Mouse (Mus musculus): ENCODE measurements at regions not wholly inside any gene's neighbourhood (a gene's known extent, or its start where the extent isn't known, plus 50 kb on each side); places are given as distances from the start of the nearest gene placed in this dataset.

DNA sequence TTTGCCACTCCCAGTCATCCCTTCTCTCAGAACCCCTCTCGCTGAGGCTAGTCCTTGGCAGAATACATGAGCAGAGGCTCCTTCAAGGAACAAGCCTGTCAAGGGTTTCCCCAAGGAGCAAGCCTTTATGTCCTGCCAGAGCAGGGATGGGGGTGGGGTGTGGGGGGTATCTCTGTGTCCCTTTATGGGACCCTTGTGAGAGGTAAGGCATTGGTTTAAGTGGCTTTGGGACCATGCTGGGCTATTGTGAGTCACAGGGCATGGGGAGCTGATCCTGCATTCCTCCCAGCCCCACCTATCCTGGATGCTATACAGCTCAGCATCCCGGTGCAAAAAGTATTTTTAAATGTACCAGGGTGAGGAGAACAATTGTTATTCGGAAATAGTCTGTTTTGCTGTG lies 641.1 kb upstream of the Fam19a5 start:
- no peak for DNase-seq (ENCODE audit: low read depth, low spot score)

DNA sequence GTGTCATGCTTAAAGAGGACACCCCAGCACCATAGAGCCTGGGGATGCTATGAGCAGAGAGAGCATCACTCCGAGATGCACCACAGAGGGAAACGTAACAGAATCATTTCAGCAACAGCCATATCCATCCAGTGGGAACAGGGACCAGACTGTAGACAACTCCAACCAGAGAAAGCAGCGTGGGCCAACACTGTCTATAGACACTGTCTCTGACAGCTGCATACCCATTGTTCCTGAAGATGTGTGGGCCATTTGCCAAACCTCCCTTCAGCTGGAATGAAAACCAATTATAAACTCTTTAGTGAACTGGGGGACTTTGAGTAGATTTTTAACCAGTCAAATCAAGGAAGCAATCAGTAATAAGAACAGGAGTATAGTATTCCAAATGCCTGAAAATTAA lies 630.8 kb upstream of the Fam19a5 start:
- no peak for DNase-seq (ENCODE audit: low read depth, low spot score)

DNA sequence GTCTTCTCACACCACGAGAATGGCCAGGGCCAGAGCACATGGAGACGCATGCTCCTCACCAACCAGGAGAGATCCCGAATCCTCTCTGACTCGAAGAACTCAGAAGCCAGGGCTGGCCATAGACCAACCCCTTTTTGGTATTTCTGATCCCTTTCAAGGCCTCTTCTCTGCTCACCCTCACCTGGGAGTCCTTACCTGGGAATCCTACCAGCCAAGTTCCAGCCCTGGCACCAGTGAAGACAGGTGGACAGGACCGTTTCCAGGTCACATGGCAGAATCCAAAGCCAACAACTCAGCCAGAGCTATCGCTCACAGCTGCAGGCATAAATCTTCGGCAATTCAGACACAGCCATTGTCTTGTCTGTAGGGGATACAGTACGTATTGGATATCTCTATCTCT lies 626.2 kb upstream of the Fam19a5 start:
- no peak for DNase-seq (ENCODE audit: low read depth, low spot score)

GRCm38 (mm10) chr15:86919704-86920103 lies 624.4 kb upstream of the Fam19a5 start:
- no peak for DNase-seq (ENCODE audit: low read depth, low spot score)

DNA sequence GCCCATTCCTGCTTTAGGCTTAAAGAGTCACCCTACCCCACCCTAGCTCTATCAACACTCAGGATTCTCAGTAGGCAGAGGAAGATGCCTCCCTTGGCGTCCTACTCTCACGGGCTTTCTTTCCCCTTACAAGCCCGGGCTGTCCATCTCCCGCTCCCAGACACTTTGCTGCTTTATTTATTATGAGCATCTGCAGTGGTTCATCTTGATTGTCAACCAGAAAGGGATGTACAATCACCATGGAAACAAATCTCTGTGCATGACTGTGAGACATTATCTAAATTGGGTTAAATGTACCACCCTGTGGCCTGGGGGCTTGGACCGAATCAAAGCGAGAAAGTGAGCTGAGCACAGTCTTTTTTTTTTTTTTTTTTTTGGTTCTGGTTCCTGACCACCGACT lies 623.9 kb upstream of the Fam19a5 start:
- no peak for DNase-seq (ENCODE audit: low read depth, low spot score)

GRCm38 (mm10) chr15:86921401-86921800 lies 622.7 kb upstream of the Fam19a5 start:
- no peak for DNase-seq (ENCODE audit: low read depth, low spot score)

GRCm38 (mm10) chr15:86925081-86925749 lies 618.9 kb upstream of the Fam19a5 start:
- no peak for DNase-seq (ENCODE audit: low read depth, low spot score)

DNA sequence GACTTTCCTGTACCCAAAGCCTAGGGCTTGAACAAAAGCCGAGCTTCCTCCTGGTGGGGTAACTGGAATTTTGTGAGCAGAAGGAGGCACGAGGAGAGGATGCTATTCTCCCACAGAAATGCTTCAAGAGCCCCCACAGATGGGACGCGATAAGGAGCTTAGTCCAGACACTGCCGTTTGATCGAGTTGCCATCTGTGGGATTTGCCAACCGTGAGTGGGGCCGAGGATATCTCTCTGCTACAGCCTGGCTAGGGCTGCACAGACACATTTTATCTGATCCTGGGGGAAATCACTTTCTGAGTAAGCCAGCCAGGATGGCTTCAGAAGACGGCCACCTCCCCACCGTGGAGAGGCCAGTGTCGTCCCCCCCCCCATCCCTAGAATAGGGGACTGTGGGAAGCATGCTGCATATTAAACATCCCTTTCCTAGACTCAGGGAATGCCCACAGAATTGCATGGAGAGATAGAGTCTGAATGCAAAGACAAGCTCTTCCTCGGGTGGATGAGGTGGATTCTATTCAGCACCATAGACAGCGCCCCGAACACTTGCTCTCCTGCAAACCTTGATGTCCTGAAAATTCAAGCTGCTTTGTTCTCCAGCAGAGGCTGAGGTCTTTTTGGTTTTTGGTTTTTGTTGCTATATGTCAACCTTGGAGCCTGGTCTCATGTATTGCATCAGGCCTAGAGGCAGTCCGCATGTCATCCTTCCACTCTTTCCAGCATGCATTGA lies 611.6 kb upstream of the Fam19a5 start:
- DNase-seq (ENCODE audit: low read depth, low spot score) = peak; percentile 71

DNA sequence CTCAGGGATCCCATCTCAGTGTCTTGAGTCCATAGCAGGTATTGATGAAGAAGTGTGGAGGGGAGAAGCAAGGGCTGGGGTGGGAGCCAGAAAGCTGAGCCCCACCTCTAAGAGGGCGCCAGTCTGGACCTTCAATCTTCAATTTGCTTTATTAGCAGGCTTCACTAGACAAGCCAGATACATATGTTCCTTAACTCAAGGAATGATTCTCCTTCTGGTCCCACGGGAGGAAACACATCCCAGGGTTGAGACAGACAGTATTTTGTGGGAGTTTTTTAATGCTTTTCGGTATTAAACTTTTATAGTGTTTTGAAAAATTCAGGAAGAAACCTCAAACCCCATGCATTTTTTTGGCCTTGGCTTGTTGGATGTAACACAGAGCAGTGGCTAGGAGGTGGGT lies 606.7 kb upstream of the Fam19a5 start:
- no peak for DNase-seq (ENCODE audit: low read depth, low spot score)

GRCm38 (mm10) chr15:86944529-86944928 lies 599.6 kb upstream of the Fam19a5 start:
- DNase-seq (ENCODE audit: low read depth, low spot score) = no peak

DNA sequence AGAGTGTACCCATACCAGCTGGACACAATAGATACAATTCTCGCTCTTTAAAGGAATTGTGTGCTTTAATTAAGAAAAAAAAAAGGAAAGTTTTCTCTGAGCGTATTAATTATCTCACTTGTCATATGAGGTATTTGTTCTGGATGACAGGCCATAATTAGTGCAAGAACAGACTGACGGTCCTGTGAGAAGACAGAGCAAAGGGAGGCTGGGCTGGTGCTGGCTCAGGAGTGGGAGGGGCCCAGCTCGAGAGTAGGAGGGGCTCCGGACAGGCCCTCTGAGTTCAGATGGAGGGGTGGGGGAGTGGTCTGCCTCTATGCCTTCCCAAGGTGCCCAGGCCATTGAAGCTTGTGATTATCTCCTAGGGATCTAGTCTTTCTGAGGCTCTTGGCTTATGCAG lies 591.5 kb upstream of the Fam19a5 start:
- DNase-seq (ENCODE audit: low read depth, low spot score) = no peak

GRCm38 (mm10) chr15:86957872-86958271 lies 586.2 kb upstream of the Fam19a5 start:
- no peak for DNase-seq (ENCODE audit: low read depth, low spot score)

GRCm38 (mm10) chr15:86962921-86963320 lies 581.2 kb upstream of the Fam19a5 start:
- DNase-seq (ENCODE audit: low read depth, low spot score) = no peak

DNA sequence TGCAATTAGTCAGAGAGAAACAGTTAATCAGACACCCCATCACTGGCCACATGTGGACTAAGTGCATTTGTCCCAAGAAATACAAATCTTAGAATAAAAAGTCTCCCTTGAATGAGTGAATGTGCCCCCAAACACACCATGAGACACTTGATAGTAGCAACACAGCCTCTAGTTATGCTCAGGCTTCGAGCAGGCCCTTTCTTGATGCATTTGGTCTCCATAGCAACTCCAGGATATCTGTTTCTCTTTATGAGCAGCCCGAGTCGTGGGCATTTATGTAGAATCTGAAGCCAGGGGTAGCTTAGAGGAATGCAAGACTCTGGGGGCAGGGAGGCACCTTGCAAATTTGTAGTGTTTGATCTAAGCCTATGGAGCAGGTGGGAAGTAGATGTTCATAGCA lies 580.6 kb upstream of the Fam19a5 start:
- DNase-seq (ENCODE audit: low read depth, low spot score) = no peak

- DNase-seq (ENCODE audit: low read depth, low spot score) = no peak
Measured at GRCm38 (mm10) chr15:86971436-86971835, 572.7 kb upstream of the Fam19a5 start.

DNA sequence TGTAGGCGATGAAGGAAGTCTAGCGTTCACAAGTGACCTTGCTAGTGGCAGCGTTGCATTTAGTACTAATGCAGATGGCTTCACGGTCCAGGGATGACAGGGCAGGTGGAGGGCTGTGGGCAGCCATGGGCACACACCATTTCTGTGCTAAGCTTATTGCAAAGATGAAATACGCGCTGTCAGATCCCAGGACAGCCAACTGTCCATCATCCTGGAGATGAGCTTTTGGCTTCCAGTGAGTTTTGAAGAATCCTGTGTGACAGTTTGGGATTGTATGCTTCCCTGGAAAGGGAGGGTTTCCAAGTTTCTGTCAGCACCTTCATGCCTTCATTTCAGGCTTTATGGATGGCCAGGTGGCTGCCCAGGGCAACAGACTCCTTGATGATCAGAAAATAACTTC lies 547.9 kb upstream of the Fam19a5 start:
- no peak for DNase-seq (ENCODE audit: low read depth, low spot score)

- DNase-seq (ENCODE audit: low read depth, low spot score) = no peak
Measured at GRCm38 (mm10) chr15:87018978-87019377, 525.1 kb upstream of the Fam19a5 start.

GRCm38 (mm10) chr15:87045971-87046370 lies 498.1 kb upstream of the Fam19a5 start:
- DNase-seq (ENCODE audit: low read depth, low spot score) = no peak

DNA sequence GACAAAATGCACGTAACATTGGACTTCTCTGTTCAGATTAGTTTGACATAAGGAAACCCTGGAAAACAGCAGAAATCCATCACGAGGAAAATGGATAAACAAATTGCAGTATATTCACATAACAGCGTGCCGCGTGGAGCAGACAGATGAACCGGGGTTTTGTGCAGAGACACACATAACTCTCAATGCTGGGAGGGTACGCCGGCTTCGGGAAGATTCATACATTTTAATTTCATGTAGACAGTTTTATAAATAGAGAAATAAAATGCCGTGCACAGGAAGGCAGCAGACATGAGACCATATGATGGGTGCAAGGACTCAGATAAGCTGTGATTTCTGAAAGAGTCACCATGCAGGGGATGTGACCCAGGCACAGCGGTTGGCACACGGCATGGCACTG lies 489.9 kb upstream of the Fam19a5 start:
- no peak for DNase-seq (ENCODE audit: low read depth, low spot score)

DNA sequence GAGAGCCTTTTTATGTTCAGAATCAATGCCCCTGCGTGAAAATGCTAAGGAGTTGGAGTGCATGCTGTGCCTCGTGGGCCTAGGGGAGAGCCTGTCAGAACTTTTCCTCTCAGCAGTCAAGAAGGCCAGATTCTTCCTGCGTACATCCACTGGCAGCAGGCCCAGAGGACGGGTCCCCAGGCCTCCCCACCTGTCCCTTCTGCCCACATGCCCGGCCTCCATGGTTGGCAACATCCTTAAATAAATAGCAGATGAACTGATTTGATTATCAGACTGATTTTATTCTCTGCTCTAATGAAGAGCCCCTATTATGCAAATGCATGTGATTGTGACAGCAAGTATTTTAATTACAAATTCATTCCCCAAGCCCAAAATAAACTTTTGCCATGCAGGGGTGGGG lies 479.2 kb upstream of the Fam19a5 start:
- DNase-seq (ENCODE audit: low read depth, low spot score) = no peak

DNA sequence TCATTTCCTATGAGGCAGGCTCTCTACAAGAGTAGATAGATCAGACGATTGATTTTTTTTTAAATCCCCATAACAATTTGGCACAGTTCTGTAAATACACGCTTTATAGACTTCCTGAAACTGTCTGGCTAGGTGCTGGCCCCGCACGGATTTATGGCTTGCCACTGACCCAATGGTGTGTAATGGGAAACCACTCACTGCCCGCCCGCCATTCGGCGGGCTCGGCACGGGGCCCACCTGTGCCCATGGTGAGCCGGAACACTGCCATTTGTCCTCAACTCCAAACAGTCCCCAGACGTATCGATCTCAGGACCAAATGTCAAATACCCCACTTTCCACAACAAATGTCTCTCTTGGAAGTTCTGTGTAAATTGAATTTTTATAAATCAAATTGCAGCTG lies 475.8 kb upstream of the Fam19a5 start:
- no peak for DNase-seq (ENCODE audit: low read depth, low spot score)

GRCm38 (mm10) chr15:87074559-87074958 lies 469.5 kb upstream of the Fam19a5 start:
- no peak for DNase-seq (ENCODE audit: low read depth, low spot score)

DNA sequence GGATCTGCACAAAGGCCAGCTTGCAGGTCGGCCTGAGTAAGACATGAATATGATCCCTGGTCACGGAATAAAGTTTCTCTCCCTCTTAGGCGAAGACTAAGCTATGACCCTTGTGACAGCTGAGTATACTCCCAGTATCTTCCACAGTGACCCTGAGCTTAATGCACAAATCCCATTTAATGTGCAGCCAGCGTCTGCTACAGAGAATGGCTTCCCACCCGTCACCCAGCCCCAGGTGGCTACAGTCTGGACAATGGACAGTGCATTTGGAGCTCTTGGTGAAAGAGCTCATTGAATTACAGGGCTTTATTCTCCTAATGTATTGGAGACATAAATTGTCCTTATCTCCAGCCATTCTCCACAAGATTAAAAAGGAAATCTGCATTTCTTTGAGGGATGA lies 454.3 kb upstream of the Fam19a5 start:
- DNase-seq (ENCODE audit: low read depth, low spot score) = no peak

Measured in forelimb bud, embryonic 11.5 days (tissue).